Mouse (Mus musculus) liver, adult 2 months (tissue): ENCODE results near the gene Lrrc1.

ENCODE experiments used
- CTCF ChIP-seq: fragments of 200-500 bp; IDR thresholded peaks from 2 replicates; pipeline ENCODE4 v1.5.1; 2011; ENCODE audit warnings: low read depth, low read length, control low read depth
- POLR2A ChIP-seq: fragments of 200-500 bp; IDR thresholded peaks from 2 replicates; pipeline ENCODE4 v1.6.1; 2011; ENCODE audit warnings: low read length, control low read depth; ENCODE audit not compliant: insufficient read depth; ENCODE audit errors: extremely low read depth

DNA sequence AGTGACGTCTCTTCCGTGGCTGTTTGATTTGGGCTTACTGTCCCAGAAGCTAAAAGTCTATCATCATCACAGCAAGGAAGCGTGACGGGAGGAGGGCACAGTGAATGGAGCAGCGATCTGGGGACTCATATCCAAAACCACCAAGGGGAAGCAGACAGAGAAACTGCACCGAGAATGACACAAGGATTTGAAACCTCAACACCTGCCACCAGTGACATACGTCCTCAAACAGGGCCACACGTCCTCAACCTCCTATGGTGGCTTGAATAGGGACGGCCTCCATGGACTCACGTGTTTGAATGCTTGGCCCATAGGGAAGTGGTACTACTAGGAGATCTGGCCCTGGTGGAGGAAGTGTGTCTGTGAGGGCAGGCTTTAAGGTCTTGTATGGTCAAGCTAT, 153.4 kb downstream of the Lrrc1 start:
- no peak for TF ChIP-seq CTCF
- no peak for TF ChIP-seq POLR2A
